Mouse (Mus musculus) embryonic fibroblast, embryonic 13.5 days (primary cell): Measurements from ENCODE around the gene Fth1. TPM values are rescaled to one million over a fixed set of nuclear protein-coding genes. Genes with fewer than 3 reads are reported as not detected.

Source experiments
- H3K27ac ChIP-seq: 2 replicates; pipeline ENCODE4 v1.5.1; 2012; ENCODE audit warnings: low read length, control low read depth, inconsistent platforms; ENCODE audit not compliant: insufficient read depth
- H3K4me1 ChIP-seq: 2 replicates; pipeline ENCODE4 v1.6.1; 2011; ENCODE audit warnings: low read length; ENCODE audit not compliant: control insufficient read depth, insufficient read depth
- H3K4me3 ChIP-seq: 2 replicates; pipeline ENCODE4 v1.5.1; 2011; ENCODE audit warnings: mild to moderate bottlenecking, control low read depth, low read length; ENCODE audit not compliant: insufficient read depth
- CTCF ChIP-seq: IDR thresholded peaks from 2 replicates; pipeline ENCODE4 v1.5.1; 2011; ENCODE audit warnings: mild to moderate bottlenecking, control low read depth, low read length, moderate library complexity, borderline replicate concordance; ENCODE audit not compliant: insufficient read depth
- POLR2A ChIP-seq: IDR thresholded peaks from 2 replicates; pipeline ENCODE4 v1.6.1; 2011; ENCODE audit warnings: low read depth, mild to moderate bottlenecking, control low read depth, low read length, moderate library complexity
- polyA plus RNA-seq: library from polyadenylated mRNA; stranded (reverse); fragments of >200 nt; gene quantifications from 2 replicates; pipeline ENCODE4 v1.2.4, GENCODE M21; 2011; ENCODE audit warnings: low read depth; ENCODE audit not compliant: missing spikeins, insufficient read length

The Fth1 gene
- polyA plus RNA-seq, 1 experiment = 1,225 TPM

DNA sequence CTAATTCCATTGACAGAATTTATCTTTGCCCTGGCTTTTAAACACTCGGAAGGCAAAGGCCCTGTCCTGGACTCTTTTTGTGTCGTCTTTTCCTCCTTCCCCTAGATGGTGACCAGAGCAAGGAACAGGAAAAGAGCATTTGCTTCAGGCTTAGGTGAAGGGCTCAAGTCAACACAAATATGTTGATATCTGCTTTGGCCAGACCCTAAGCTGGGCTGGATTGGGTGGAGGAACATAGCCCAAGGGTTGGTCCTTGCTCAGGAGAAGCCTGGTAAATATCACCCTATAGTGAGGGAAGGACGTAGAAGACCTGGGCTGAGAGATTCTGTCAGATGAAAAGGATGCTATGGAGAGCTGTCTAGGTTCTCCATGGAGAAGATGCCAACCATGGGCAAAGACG lies 35.8 kb downstream of the Fth1 start:
- TF ChIP-seq CTCF (no peak), POLR2A (no peak)
- peaks cover 15% of the 10 kb centered on the region for H3K4me1 ChIP-seq
- no peak overlapping the region for H3K27ac ChIP-seq
- no peak overlapping the region for H3K4me3 ChIP-seq

- Histone ChIP-seq H3K27ac (no peak overlapping the region), H3K4me3 (peak overlapping the region; percentile 47), H3K4me1 (peaks cover 12% of the 10 kb centered on the region)
- TF ChIP-seq POLR2A = peak; percentile 69
- TF ChIP-seq CTCF = no peak
These were observed 37.5 kb downstream of the Fth1 start for GRCm38 (mm10) chr19:10017637-10018526.

- Histone ChIP-seq H3K27ac (no peak overlapping the region), H3K4me3 (peak overlapping the region; percentile 47), H3K4me1 (peaks cover 8% of the 10 kb centered on the region)
- TF ChIP-seq POLR2A = no peak
- TF ChIP-seq CTCF = no peak
These were observed 38.1 kb downstream of the Fth1 start for GRCm38 (mm10) chr19:10018527-10018818.

DNA sequence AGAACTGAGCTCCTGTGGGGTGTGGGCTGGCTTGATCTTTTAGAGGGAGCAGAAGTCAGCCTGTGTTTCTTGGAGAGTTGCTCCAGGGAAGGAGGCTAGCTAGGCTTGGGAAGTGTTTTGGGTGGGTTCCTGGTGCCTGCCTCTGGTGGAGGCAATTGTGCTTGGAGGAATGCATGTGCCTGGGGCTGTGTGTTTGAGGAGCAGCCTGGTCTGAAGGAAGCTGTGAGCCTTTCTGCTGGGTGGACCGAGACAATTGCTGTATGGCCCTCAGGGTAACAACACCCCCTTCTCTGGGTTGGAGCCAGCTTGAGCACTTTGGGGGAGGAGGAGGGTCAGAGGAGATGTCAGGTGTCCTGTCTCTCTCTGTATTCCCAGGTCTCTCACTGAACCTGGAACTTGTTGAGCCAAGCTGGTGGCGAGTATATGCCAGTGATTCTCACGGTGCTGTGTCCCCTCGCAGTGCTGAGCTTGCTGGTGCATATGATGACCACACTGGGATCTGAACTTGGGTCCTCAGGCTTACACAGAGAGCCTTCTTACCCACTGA lies 38.9 kb downstream of the Fth1 start:
- Histone ChIP-seq H3K27ac (no peak overlapping the region), H3K4me1 (peaks cover 5% of the 10 kb centered on the region; the same call in 1 of the 2 replicates), H3K4me3 (peak overlapping the region; percentile 47)
- TF ChIP-seq POLR2A (no peak), CTCF (no peak)

DNA sequence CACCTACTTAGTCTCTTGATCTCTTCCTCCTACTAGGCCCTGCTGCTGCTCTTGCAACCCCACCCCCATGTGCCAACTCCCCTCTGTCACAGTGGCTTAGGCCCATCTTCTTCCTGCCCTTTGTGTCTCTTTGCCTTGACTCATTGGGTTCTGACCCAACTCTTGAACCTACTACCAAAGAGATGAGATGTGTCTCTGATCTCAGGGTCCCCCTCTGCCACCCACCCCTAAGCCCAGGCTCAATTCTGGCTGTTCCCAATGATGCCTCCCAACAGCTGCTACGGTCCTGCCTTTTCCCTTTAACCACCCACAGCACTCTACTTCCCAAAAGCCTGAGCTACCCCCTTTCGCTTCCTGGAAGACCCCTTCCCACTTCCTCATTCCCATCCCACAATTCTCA lies 41.6 kb downstream of the Fth1 start:
- TF ChIP-seq CTCF = no peak
- no peak for TF ChIP-seq POLR2A
- H3K4me1 ChIP-seq = peaks cover 5% of the 10 kb centered on the region; the same call in 1 of the 2 replicates
- no peak overlapping the region for H3K27ac ChIP-seq
- H3K4me3 ChIP-seq = no peak overlapping the region

- Histone ChIP-seq H3K27ac (no peak overlapping the region), H3K4me3 (no peak overlapping the region), H3K4me1 (peaks cover 5% of the 10 kb centered on the region; the same call in 1 of the 2 replicates)
- TF ChIP-seq POLR2A (no peak), CTCF (0 out of 2 replicates have a peak, but pooled peaks have one; percentile 18)
These were observed 42.3 kb downstream of the Fth1 start for GRCm38 (mm10) chr19:10022414-10023303.

- no peak overlapping the region for H3K4me3 ChIP-seq
- H3K27ac ChIP-seq = no peak overlapping the region
- H3K4me1 ChIP-seq = peaks cover 5% of the 10 kb centered on the region; the same call in 1 of the 2 replicates
- no peak for TF ChIP-seq POLR2A
- no peak for TF ChIP-seq CTCF
These were observed 42.9 kb downstream of the Fth1 start for GRCm38 (mm10) chr19:10023304-10023758.

GRCm38 (mm10) chr19:10025169-10025875 lies 44.9 kb downstream of the Fth1 start:
- no peaks in the 10 kb centered on the region for H3K4me1 ChIP-seq
- TF ChIP-seq CTCF (no peak), POLR2A (no peak)
- no peak overlapping the region for H3K4me3 ChIP-seq
- no peak overlapping the region for H3K27ac ChIP-seq

- TF ChIP-seq POLR2A = no peak
- no peak for TF ChIP-seq CTCF
- H3K4me3 ChIP-seq = no peak overlapping the region
- no peak overlapping the region for H3K27ac ChIP-seq
- no peaks in the 10 kb centered on the region for H3K4me1 ChIP-seq
These were observed 49.3 kb downstream of the Fth1 start for GRCm38 (mm10) chr19:10029746-10030145.
